Mouse (Mus musculus): Measurements from ENCODE around the gene Vps45.

GRCm38 (mm10) chr3:96098168-96098567 is 39.9 kb upstream of the Vps45 start:
- TF ChIP-seq CTCF (IDR thresholded peaks at IDR 0.05; ENCODE audit: control insufficient read depth, insufficient read depth, insufficient replicate concordance, low read depth, low read length) = no peak
- TF ChIP-seq POLR2A (IDR thresholded peaks at IDR 0.05; ENCODE audit: control insufficient read depth, low read depth, low read length) = no peak
